Mouse (Mus musculus): ENCODE data around the gene Tmem51.

DNA sequence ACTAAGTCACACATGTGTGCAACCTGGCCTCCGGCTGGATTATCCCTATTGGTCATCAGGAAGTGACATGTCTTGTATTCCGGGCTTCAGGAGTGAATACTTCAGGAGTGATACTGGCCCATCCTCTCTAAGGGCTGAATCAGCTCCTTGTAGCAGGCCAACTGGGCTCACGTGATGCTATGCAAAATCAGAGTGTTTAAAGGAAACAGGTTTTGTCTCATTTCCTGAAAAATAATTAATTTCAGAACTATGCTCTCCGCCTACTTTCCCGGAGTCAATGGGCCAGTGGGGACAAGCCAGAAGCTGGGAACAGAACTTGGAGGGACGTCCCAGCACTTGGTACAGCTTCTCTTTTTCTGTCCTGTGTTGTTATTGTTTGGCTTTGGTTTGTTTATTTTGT, 4.7 kb upstream of the Tmem51 start:
- TF ChIP-seq GABPA (IDR thresholded peaks at IDR 0.05; ENCODE audit: low read depth, low read length) (no peak), USF2 (IDR thresholded peaks at IDR 0.05; ENCODE audit: borderline replicate concordance in 1 of 2, insufficient read depth in 1 of 2, low read depth in 1 of 2, low read length in 2 of 2) (no peak), NELFE (IDR thresholded peaks at IDR 0.05; ENCODE audit: low read depth, low read length) (no peak), TAL1 (IDR thresholded peaks at IDR 0.05; ENCODE audit: low read length) (no peak), HCFC1 (IDR thresholded peaks at IDR 0.05; ENCODE audit: low read depth, low read length) (no peak), EP300 (IDR thresholded peaks at IDR 0.05; ENCODE audit: low read depth in 1 of 2, low read length in 2 of 2) (no peak), MAFK (IDR thresholded peaks at IDR 0.05; ENCODE audit: borderline replicate concordance, low read depth, low read length) (no peak), POLR2AphosphoS5 (IDR thresholded peaks at IDR 0.05; ENCODE audit: borderline replicate concordance, low read depth, low read length) (no peak), ZNF384 (IDR thresholded peaks at IDR 0.05; ENCODE audit: low read depth, low read length) (no peak), MXI1 (IDR thresholded peaks at IDR 0.05; ENCODE audit: low read depth, low read length) (no peak), TBP (IDR thresholded peaks at IDR 0.05; ENCODE audit: low read depth, low read length) (no peak), CHD2 (IDR thresholded peaks at IDR 0.05; ENCODE audit: low read length) (no peak), MYC (IDR thresholded peaks at IDR 0.05; ENCODE audit: low read depth, low read length) (no peak), POLR2A (IDR thresholded peaks at IDR 0.05; ENCODE audit: control insufficient read depth in 1 of 2, insufficient read depth in 1 of 2, low read depth in 1 of 2, low read length in 2 of 2, poor library complexity in 1 of 2) (no peak)

Data from MEL (cell line).